Mouse (Mus musculus): ENCODE data around the gene Slc24a4.
"Not testable (repeated sequence)": the region's sequence is repeated elsewhere in the genome, so short reads cannot be mapped to it uniquely, and the experiment has no call there.

Gene Slc24a4

GRCm38 (mm10) chr12:102166691-102167261, 38.2 kb downstream of the Slc24a4 start:
- DNase-seq = no peak

GRCm38 (mm10) chr12:102167302-102167701, 38.8 kb downstream of the Slc24a4 start:
- DNase-seq = no peak

- no peak for DNase-seq
Observed at GRCm38 (mm10) chr12:102172746-102173145, 44.2 kb downstream of the Slc24a4 start.

GRCm38 (mm10) chr12:102173345-102173744, 44.8 kb downstream of the Slc24a4 start:
- DNase-seq = no peak

GRCm38 (mm10) chr12:102180371-102181074, 52.0 kb downstream of the Slc24a4 start:
- DNase-seq = no peak

- peak; percentile 72 for DNase-seq
Observed at GRCm38 (mm10) chr12:102181799-102182357, 53.3 kb downstream of the Slc24a4 start.

- DNase-seq = no peak
Observed at GRCm38 (mm10) chr12:102182621-102183020, 54.1 kb downstream of the Slc24a4 start.

- DNase-seq = peak; percentile 11
Observed at GRCm38 (mm10) chr12:102183201-102183600, 54.7 kb downstream of the Slc24a4 start.

- DNase-seq = no peak
Observed at GRCm38 (mm10) chr12:102190820-102191219, 62.3 kb downstream of the Slc24a4 start.

GRCm38 (mm10) chr12:102201516-102201915, 73.0 kb downstream of the Slc24a4 start:
- DNase-seq = no peak

- DNase-seq = peak; percentile 44
Observed at GRCm38 (mm10) chr12:102202901-102203300, 74.4 kb downstream of the Slc24a4 start.

- no peak for DNase-seq
Observed at GRCm38 (mm10) chr12:102206471-102206870, 77.9 kb downstream of the Slc24a4 start.

- no peak for DNase-seq
Observed at GRCm38 (mm10) chr12:102207245-102207644, 78.7 kb downstream of the Slc24a4 start.

GRCm38 (mm10) chr12:102210801-102211200, 82.3 kb downstream of the Slc24a4 start:
- no peak for DNase-seq

- DNase-seq = no peak
Observed at GRCm38 (mm10) chr12:102223404-102223803, 94.9 kb downstream of the Slc24a4 start.

- DNase-seq = not testable (repeated sequence)
Observed at GRCm38 (mm10) chr12:102224112-102224511, 95.6 kb downstream of the Slc24a4 start.

- DNase-seq = no peak
Observed at GRCm38 (mm10) chr12:102225165-102225564, 96.6 kb downstream of the Slc24a4 start.

- no peak for DNase-seq
Observed at GRCm38 (mm10) chr12:102235551-102235950, 107.0 kb downstream of the Slc24a4 start.

- DNase-seq = no peak
Observed at GRCm38 (mm10) chr12:102236317-102236716, 107.8 kb downstream of the Slc24a4 start.

- peak; percentile 17 for DNase-seq
Observed at GRCm38 (mm10) chr12:102242076-102242722, 113.7 kb downstream of the Slc24a4 start.

GRCm38 (mm10) chr12:102243915-102244314, 115.4 kb downstream of the Slc24a4 start:
- DNase-seq = peak; percentile 33

GRCm38 (mm10) chr12:102246226-102246625, 117.7 kb downstream of the Slc24a4 start:
- no peak for DNase-seq

- no peak for DNase-seq
Observed at GRCm38 (mm10) chr12:102248104-102248503, 119.6 kb downstream of the Slc24a4 start.

- DNase-seq = no peak
Observed at GRCm38 (mm10) chr12:102250316-102250715, 121.8 kb downstream of the Slc24a4 start.
